Mouse (Mus musculus): ENCODE measurements at regions not wholly inside any gene's neighbourhood (a gene's known extent, or its start where the extent isn't known, plus 50 kb on each side); places are given as distances from the start of the nearest gene placed in this dataset.

DNA sequence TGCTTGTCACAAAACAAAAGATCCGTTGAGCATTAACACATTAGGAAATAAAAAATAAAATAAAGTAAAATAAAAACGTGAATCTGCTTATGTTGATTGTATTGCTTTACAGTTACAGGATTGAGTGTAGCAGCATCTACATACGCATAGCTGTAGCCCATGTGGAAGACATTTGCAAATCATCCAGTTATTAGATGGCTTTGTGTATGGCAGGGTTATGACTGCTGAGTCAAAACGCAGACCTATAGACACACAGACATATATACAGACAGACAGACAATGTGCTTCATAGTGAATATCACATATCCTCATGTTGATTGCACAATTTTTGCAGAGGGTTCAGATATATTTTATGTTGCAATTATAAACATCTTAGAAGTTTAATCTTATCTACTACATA is 64.5 kb downstream of the Gm11146 start:
- DNase-seq = no peak

DNA sequence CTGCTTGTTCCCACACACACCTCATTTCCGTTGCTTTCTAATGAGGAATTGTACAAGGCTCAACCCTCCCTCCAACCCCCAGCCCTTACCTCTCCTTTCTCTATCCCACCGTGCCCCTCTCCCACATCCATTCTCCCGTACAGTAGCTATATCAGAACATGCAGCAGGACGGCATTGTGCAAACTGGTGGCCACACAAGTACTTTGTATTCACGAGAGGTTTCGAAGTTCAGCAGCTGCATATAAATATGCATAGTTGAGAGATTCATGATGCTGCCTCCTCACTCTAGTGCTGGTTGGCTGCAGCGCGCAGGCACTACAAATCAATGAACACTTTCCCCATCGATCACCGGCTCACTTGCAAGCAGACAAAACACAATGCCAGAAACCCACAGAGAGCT is 65.1 kb downstream of the Gm11146 start:
- DNase-seq = peak; percentile 49

DNA sequence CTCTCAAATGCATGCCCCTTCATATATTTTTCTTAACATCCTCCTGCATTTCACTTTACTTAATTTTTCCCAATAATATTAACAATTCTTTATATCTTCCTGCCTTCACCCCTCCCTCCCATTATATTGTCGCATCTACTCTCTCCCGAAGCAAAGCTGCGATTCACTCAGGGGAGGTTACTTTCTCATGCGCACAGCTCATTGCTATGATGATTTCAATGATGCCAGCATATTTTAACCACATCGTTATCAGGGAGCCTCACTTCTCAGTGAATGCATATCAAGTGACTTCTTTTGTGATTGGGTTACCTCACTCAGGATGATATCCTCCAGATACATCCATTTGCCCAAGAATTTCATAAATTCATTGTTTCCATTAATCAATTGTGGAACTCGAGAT is 65.6 kb downstream of the Gm11146 start:
- no peak for DNase-seq

DNA sequence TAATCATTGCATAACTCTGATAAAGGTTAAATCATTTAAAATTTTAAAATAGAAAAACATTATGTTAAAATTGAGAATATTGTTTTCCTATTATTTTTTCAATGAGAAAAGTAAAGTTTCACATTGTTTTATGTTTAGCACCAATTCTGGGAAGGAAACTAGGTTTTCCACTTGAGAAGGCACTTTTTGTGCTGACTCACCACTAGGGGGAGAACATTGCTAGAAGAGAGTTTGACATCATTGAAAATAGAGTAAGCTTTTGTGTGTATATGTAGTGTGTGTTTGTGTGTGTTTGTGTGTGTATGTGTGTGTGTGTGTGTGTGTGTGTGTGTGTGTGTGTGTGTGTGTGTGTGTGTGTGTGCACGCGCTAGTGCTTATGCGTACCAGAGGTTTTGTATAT is 66.9 kb downstream of the Gm11146 start:
- peak; percentile 71 for DNase-seq

DNA sequence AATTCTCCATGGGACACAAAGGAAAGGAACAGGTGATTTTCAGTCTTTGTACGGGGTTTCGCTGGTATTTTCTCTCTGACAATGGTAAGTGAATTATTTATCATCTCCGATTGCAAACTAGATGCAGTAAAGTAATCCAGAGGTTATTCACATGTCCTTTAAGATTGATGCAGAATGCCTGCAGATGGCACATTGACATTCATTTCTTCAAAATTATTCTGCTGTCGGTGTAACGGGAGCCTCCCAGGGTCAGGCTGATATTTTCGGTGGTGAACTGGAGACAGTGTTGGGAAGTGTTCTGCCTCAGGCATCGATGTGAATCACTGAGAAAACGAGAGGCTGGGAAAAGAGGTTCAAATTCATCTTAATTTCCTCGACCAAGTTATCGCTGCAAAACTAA is 70.3 kb downstream of the Gm11146 start:
- peak; percentile 7 for DNase-seq

DNA sequence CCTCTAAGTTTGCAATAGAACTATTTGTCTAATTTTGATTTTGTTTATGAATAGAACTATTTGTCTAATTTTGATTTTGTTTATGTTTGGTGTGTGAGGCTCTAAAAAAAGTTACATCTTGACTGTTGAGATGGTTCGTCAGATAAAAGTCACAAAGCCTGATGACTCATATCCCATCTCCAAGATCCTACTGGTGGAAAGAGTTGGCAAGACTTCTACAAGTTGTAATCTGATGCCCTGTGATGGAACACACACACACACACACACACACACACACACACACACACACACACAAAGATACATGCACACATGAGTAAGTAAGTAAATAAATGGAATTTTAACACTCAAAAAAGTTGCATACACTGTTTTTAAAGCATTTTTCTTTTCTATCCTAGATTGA is 73.9 kb downstream of the Gm11146 start:
- no peak for DNase-seq

DNA sequence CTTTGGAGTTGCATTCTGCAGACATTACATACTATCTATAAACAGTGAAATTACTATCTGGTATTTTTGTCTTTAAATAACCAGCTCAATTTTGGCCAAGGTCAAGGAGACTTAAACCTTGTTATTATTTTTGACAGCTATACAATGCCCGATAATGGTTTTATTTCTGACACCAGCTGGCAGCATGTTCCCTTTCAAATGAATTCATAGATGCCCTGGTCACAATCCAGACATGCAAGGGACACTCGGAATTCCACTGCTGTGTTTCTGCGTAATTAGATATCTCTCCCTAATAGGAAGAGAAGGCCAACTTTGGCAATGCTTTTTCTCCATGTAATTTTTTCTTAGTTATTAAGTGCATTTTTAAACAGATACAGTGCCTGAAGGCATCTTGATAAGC is 87.3 kb downstream of the Gm11146 start:
- DNase-seq = no peak

DNA sequence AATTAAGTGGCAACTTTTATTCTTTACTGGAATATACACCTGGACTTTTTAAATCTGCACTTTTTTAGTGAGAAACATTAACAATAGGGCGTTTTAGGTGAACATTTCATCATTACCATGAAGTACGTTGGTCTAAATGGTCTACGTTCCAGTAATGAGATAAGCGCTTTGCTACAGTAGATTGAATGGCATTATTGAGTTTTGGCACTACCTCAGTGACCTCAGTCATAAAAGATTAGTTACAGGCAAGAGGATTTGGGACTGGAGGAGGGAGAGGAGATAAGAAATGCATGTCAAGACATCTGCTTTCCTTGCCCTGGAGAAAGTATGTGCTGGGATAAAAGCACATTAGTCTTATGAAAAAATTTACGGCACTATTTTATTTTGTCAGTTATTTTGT is 98.3 kb downstream of the Gm11146 start:
- DNase-seq = no peak

DNA sequence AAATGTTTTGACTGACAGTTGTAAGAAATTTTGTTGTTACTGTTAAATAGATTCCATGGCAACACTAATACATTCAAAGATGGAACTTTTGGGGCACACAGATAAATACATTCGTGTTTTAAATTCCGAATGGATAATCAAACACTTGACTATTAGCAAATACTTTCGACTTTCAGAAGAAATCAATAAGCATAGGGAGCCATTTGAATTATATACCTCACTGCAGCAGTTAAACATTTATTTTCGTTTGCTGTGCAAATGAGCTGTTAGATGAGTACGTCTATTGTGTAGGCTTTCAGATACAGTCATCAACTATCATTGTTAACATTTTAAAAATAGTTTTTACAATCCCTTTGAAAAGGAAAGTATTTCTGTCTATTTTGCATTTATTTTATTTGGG is 99.0 kb downstream of the Gm11146 start:
- DNase-seq = no peak

DNA sequence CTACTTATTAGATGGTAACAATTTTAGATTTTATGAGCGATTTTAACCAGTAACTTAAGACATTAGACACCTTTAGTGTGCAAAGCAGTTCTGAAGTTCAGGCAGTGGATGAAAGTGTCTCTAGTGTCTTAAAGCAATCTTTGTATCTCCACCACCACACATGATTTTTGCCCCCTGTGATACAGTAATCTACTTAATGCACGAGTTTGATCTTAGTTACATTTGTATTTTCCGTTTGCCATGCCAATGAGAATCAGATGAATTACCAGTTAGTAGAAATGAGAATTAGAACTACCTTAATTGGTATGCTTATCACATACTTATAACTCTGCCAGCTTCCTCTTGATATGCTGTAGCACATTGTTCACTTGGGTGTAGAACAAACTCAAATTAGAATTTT is 99.9 kb downstream of the Gm11146 start:
- DNase-seq = no peak

DNA sequence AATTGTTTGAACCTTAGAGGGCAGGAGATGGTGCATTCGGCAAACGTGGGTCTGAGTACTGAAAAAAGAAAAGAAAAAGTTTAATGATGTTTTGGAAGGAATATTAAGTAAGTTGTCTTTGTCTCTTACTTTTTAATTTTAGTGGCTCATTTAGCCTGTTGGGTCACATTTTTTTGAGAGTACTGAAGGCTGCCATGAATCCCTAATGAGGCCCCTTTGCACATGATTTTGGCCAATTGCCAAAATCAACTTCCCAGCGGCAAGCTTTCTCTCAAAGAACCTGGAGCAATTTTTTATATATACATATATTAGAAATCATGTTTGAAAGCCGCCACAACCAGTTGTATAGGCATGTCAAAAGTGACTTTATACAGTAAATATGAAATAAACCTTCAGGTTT is 100.9 kb downstream of the Gm11146 start:
- peak; percentile 44 for DNase-seq

DNA sequence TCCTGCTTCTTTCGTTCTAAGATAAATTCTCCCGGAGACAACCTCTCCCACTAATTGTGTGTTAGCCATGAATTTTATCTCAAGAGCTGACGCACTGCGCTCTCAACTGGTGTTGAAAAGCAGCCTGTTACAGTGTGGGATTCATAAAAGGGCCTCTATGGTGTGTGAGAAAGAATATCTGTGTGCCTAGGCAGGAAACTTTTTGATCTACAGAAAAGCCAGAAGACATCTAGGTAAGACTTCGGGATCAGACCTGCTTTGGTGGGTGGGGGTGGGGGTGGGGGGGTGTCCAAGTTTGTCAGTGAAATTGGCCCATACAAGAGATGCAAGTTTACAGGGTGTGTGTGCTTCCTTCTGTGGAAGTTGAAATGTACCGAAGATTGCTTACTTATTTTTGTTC is 101.5 kb downstream of the Gm11146 start:
- peak; percentile 34 for DNase-seq

DNA sequence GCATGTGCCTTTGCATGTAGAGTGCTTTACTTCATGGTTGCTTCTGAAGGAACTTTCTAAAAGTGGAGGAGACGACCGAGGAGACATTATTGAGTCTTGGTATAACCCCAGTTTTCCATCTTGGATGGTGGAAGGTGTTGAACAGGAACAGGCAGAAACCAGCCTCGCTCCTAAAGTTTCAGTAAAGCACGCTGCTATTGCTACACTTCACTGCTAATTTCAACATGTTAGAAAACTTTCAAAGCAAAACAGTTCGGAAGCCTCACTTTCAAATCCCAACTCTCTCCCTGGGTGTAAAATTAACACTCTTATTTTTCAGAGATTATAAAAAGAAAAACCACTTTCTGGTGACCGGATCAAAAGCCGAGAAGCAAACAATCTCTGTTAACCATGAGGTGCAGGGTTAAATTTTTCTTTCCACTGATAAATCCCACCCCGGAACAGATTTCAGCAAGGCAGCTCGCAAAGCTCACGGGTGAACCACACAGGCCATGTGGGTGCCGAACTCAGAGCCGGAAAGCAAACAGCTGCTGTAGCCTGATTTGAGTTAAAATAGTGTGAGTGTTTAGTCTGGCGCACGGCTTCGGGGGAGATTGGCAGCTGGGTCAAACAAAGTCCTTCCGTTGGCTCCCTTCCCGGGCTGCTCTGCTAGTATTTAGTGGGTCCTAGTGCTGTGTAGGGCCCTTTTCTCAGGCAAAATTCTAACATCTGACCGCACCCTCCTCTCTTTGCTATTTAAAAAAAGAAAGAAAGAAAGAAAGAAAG is 102.2 kb downstream of the Gm11146 start:
- peak; percentile 82 for DNase-seq

DNA sequence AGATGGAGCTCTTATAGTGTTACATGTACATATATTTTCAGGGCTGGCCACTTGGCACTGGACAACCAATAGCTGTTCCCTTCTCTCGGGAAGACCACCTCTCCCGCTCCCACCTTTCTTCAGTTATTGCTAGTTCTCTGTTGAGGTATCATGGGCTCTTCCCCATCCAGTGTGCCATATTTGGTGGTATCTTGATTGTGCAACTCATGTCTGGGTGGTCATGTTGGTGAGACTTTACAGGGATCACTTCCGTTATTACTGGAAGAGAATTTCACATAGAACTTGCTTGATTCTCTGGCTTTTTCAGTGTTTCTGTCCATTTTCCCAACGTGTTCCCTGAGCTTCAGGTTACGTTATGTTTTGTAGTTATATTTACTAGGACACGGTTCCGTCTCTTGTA is 106.6 kb downstream of the Gm11146 start:
- no peak for DNase-seq

DNA sequence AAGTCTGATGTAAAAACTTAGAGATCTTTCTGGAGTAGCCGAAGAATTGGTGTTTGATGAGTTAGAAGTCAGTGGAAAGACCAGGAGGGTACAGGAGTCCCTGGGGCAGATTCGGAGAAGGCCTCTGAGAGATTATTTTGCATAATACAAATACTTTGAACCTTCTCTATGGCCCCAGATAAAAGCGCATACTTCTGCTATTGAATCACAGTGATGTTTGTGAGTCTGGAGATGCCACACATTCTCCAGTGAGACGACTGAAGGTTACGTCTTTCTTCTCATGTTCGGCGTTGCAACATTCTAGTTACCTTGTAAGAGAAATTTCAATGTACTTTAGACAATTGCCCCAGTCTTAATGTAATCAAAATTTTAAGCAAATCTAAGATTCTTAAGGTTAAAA is 107.9 kb downstream of the Gm11146 start:
- no peak for DNase-seq

DNA sequence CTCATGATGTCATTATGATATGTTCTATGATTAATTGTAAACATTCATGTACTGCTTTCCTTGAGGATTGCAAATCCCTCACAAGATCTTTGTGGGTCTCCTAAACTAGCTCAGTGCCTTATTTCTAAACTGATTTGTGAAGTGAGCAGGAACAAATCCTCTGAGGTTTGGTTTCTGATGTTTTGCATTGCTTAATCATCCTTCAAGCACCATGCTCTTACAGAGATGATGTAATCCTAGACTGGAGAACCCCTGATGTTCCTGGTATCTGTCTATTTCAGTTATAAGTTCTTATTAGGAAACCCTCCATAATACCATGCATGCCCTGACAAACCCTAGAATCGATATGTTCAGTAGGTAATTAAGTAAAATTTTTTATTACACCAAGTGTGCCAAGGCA is 113.7 kb downstream of the Gm11146 start:
- no peak for DNase-seq

DNA sequence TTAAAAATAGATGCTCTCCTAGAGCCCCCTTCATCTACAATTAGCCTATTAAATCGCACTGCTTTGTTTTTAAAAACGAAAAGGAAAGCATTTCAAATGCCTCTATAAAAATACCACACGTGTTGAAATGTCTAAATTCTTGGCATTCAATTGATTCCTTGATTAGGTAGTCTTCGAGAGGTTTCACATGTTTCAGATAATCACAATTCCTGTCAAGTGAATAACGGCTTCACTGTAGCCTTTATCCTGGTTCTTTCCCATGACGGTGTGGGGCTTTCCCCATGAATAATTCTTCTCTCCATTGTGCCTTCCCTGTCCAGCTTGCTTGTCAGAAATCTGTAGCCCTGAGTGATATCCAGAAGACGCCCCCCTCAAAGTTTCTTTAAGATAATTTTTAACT is 122.1 kb downstream of the Gm11146 start:
- no peak for DNase-seq

DNA sequence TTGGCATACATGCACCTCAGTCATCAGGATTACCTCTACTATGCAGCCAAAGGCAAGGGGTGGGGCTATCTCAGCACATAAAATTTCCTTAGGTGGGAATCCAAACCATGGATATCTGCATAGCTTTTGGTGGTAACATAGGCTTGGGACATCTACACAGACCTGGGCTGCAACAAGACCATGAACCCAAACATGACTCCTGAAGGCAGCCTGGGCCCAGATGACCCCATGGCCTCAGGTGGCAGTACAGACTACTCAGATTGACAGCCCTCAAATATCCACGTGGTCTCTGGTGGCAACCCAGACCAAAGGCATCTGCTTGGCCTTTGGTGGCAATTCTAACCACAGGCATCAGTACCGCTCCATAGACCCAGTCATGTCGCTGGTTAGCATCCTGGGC is 130.0 kb downstream of the Gm11146 start:
- DNase-seq = no peak

DNA sequence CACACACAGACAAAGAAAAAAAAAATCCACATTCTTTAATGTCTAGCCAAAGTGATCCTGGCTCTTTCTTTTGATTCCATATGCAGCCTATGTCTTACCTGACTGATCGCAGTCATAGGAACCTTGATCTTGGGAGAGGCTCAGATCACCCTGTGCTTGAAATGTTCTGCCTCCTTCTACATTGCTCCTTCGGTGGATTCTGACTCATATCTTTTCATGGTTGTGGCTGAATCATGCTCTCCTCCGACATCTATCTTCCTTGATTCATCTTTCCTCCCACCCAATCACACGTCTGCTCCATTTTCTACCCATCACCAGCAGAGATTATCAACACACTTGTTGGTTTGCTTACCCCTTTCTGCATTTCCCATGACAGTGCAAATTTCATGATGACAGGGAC is 132.0 kb downstream of the Gm11146 start:
- no peak for DNase-seq

DNA sequence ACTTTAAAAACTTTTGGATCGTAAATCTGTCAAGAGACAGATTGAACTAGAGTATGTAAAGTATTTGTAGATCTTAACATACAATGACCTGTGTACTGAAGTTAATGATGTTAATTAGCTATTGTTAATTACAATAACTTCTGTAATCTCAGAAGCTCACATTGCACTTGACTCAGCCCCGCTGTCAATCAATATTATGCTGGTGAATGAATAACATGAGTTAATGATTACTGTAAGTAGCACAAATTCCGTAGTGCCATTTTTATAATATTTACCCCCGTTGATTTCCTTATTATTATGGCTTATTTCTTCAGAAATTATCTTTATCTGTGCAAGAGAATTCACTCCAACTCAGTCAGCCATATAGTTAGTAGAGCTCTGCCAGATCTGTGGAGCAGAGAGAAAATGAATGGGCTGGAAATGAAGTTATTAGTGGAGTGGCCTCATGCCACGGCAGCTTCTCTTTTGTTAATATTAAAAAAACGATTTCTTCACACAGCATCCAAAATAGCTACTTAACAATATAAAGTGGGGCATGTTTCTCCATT is 132.5 kb downstream of the Gm11146 start:
- DNase-seq = no peak

DNA sequence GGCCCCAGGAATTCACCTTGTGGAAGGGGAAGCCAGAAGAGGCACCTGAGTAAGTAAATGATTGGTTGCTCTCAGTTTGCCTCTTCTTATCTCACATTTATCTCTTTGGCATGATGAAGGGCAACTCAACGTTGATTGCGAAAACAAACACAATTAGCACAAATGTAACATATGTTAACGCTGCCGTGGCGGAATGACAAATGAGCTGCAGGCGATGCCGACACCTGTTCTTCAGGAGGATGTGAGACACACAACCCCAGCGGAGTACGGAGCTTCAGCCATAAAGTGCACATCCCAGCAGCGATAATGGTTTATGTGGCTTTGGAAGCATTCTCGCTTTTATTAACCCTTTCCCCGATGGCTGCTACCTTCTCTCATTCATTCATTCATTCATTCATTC is 134.7 kb downstream of the Gm11146 start:
- no peak for DNase-seq

DNA sequence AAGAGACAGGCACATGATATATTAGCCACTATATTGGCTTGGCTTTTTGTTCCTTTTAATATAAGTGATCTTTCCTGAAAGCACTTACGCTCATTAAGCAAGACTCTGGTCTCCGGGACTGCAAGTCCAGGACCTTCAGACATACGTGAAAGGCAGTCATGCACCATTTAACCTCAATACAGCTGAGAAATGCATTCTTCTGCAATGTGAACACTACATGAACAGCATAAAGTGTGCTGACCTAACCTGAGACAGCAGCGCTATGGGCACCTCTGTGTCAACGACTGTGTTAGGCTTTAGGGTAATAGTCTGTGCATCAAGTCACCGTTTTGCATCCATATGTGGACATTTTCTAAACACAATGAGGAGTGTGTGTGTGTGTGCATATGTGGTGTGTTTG is 137.3 kb downstream of the Gm11146 start:
- peak; percentile 12 for DNase-seq

DNA sequence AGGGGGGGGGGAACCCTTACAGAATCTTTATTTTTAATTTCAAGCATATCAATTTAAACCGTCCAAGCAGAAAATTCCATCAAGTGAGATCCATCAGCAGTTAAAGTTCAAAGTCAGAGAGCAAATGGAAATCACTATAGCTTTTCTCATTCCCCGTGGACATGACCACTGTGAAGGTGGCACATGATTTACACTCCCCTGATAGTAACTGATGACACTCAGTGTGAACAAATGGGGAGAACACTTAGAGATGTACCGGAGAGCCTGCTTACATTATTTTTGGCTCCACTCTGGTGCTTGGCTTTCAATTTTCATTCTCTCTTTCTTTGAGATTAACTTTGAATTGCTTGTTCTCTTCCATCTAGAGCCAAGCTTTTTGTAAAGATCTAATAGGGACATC is 140.0 kb downstream of the Gm11146 start:
- no peak for DNase-seq

DNA sequence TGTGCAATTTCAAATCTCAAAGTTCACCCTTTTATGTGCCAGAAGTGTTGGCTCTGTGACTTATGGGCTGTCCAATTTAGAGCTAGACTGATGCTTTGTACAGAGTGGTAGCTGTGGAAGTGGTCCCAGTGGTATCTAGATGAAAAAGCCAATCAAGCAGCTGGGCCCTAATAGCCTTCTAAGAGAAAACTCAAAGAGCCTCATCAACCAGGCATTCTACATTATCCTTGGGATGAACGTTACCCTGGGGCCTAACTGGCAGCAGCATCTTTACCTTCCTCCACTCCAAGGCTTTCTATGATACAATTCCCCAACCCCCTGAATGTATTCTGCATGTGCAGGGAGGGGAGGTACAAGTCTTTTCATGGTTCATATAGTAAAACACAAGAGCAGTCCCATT is 140.4 kb downstream of the Gm11146 start:
- no peak for DNase-seq

DNA sequence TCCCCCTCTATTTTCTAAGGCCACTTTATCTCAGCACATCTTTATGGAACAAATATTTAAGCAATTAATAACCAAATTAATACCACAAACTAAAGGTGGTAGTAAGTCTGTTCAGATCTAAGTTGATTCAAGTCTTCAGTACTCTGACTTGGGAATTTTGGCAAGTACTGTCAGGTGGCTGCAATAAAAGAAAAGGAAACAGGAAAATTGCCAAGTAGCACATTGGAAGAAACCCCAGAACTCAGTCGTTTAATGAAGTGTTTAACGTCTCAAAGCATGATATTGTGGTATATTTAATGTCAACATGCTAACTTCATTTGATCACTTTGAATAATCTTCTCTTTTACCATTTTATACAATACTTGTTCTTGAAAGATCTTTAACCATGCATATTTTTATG is 142.2 kb downstream of the Gm11146 start:
- no peak for DNase-seq
